Mouse (Mus musculus): ENCODE results near the gene Ccnl1. TPM values are rescaled to one million over a fixed set of nuclear protein-coding genes. Genes with fewer than 3 reads are reported as not detected.

Gene Ccnl1
- polyA plus RNA-seq, 1 experiment from 2014 or later: 139 TPM

- no peak for ATAC-seq (ENCODE audit: low FRiP score)
- H3K9me3 ChIP-seq: no peaks in the 10 kb centered on the region
- H3K4me1 ChIP-seq: peaks cover 17% of the 10 kb centered on the region
- WGBS: 58% methylated on average over 8 of the region's 8 CpGs
- H3K4me3 ChIP-seq (replicated peaks): no peak overlapping the region
- H3K9ac ChIP-seq: no peak overlapping the region
- H3K36me3 ChIP-seq (replicated peaks): no peaks in the 10 kb centered on the region
- no peak overlapping the region for H3K4me2 ChIP-seq
- H3K27me3 ChIP-seq: no peaks in the 10 kb centered on the region; the same call in 1 of the 2 replicates
- H3K27ac ChIP-seq: no peak overlapping the region
These were observed 27.4 kb downstream of the Ccnl1 start for GRCm38 (mm10) chr3:65930636-65931035.

GRCm38 (mm10) chr3:65929821-65930633, 28.0 kb downstream of the Ccnl1 start:
- WGBS: 25% methylated on average over 20 of the region's 20 CpGs
- Histone ChIP-seq H3K27ac (peak overlapping the region; percentile 71; the same call in 1 of the 2 replicates), H3K4me1 (peaks cover 17% of the 10 kb centered on the region), H3K9me3 (no peaks in the 10 kb centered on the region), H3K9ac (no peak overlapping the region), H3K4me3 (replicated peaks) (no peak overlapping the region), H3K36me3 (replicated peaks) (no peaks in the 10 kb centered on the region), H3K27me3 (no peaks in the 10 kb centered on the region; the same call in 1 of the 2 replicates), H3K4me2 (peak overlapping the region; percentile 39)
- ATAC-seq (ENCODE audit: low FRiP score): peak; percentile 59; the same call in 1 of the 2 replicates

GRCm38 (mm10) chr3:65929304-65929783, 28.7 kb downstream of the Ccnl1 start:
- no peaks in the 10 kb centered on the region for H3K9me3 ChIP-seq

GRCm38 (mm10) chr3:65928614-65929272, 29.3 kb downstream of the Ccnl1 start:
- ATAC-seq (ENCODE audit: low FRiP score): peak; percentile 34
- H3K4me3 ChIP-seq (replicated peaks): peak overlapping the region; percentile 14; the same call in 1 of the 2 replicates
- H3K27me3 ChIP-seq: no peaks in the 10 kb centered on the region; the same call in 1 of the 2 replicates
- peak overlapping the region; percentile 39 for H3K4me2 ChIP-seq
- H3K9ac ChIP-seq: no peak overlapping the region
- peaks cover 17% of the 10 kb centered on the region for H3K4me1 ChIP-seq
- peak overlapping the region; percentile 71 for H3K27ac ChIP-seq
- 21% methylated on average over 4 of the region's 4 CpGs for WGBS
- H3K36me3 ChIP-seq (replicated peaks): no peaks in the 10 kb centered on the region
- H3K9me3 ChIP-seq: no peaks in the 10 kb centered on the region

More at GRCm38 (mm10) chr3:65929304-65929783, 28.7 kb downstream of the Ccnl1 start:
- Histone ChIP-seq H3K27me3 (no peaks in the 10 kb centered on the region; the same call in 1 of the 2 replicates), H3K4me3 (replicated peaks) (peak overlapping the region; percentile 14; the same call in 1 of the 2 replicates), H3K36me3 (replicated peaks) (no peaks in the 10 kb centered on the region), H3K4me1 (peaks cover 17% of the 10 kb centered on the region), H3K27ac (peak overlapping the region; percentile 71), H3K4me2 (peak overlapping the region; percentile 39), H3K9ac (no peak overlapping the region)
- ATAC-seq (ENCODE audit: low FRiP score): peak; percentile 87
- WGBS: 2% methylated on average over 10 of the region's 10 CpGs

- H3K4me1 ChIP-seq: peaks cover 17% of the 10 kb centered on the region
- no peaks in the 10 kb centered on the region for H3K9me3 ChIP-seq
- no peak overlapping the region for H3K4me2 ChIP-seq
- H3K9ac ChIP-seq: no peak overlapping the region
- H3K27ac ChIP-seq: no peak overlapping the region
- no peak for ATAC-seq (ENCODE audit: low FRiP score)
- no peak overlapping the region for H3K4me3 ChIP-seq (replicated peaks)
- no peaks in the 10 kb centered on the region; the same call in 1 of the 2 replicates for H3K27me3 ChIP-seq
- 77% methylated on average over 7 of the region's 7 CpGs for WGBS
- H3K36me3 ChIP-seq (replicated peaks): no peaks in the 10 kb centered on the region
These were observed 30.4 kb downstream of the Ccnl1 start for GRCm38 (mm10) chr3:65927685-65928084.

- H3K36me3 ChIP-seq (replicated peaks): no peaks in the 10 kb centered on the region
- no peak for ATAC-seq (ENCODE audit: low FRiP score)
- WGBS: 76% methylated on average over 4 of the region's 4 CpGs
- no peaks in the 10 kb centered on the region for H3K9me3 ChIP-seq
- H3K9ac ChIP-seq: no peak overlapping the region
- H3K27ac ChIP-seq: no peak overlapping the region
- H3K4me3 ChIP-seq (replicated peaks): no peak overlapping the region
- no peaks in the 10 kb centered on the region; the same call in 1 of the 2 replicates for H3K27me3 ChIP-seq
- no peak overlapping the region for H3K4me2 ChIP-seq
- H3K4me1 ChIP-seq: peaks cover 17% of the 10 kb centered on the region
These were observed 30.9 kb downstream of the Ccnl1 start for GRCm38 (mm10) chr3:65927101-65927501.

- H3K9ac ChIP-seq: no peak overlapping the region
- WGBS: 91% methylated on average over 5 of the region's 5 CpGs
- no peaks in the 10 kb centered on the region for H3K36me3 ChIP-seq (replicated peaks)
- no peaks in the 10 kb centered on the region for H3K27me3 ChIP-seq
- H3K27ac ChIP-seq: no peak overlapping the region
- peaks cover 17% of the 10 kb centered on the region for H3K4me1 ChIP-seq
- H3K9me3 ChIP-seq: no peaks in the 10 kb centered on the region
- no peak for ATAC-seq (ENCODE audit: low FRiP score)
- H3K4me3 ChIP-seq (replicated peaks): no peak overlapping the region
- no peak overlapping the region for H3K4me2 ChIP-seq
These were observed 31.6 kb downstream of the Ccnl1 start for GRCm38 (mm10) chr3:65926426-65926825.

GRCm38 (mm10) chr3:65925058-65925740, 32.9 kb downstream of the Ccnl1 start:
- no peak for ATAC-seq (ENCODE audit: low FRiP score)
- 76% methylated on average over 5 of the region's 5 CpGs for WGBS
- no peak overlapping the region for H3K27ac ChIP-seq
- H3K4me1 ChIP-seq: peaks cover 17% of the 10 kb centered on the region
- H3K4me3 ChIP-seq (replicated peaks): no peak overlapping the region
- no peak overlapping the region for H3K4me2 ChIP-seq
- no peaks in the 10 kb centered on the region for H3K27me3 ChIP-seq
- H3K9ac ChIP-seq: no peak overlapping the region
- H3K9me3 ChIP-seq: no peaks in the 10 kb centered on the region
- no peaks in the 10 kb centered on the region for H3K36me3 ChIP-seq (replicated peaks)

GRCm38 (mm10) chr3:65922420-65922819, 35.6 kb downstream of the Ccnl1 start:
- H3K9ac ChIP-seq: no peak overlapping the region
- no peaks in the 10 kb centered on the region for H3K27me3 ChIP-seq
- no peaks in the 10 kb centered on the region for H3K9me3 ChIP-seq
- H3K4me2 ChIP-seq: no peak overlapping the region
- H3K4me1 ChIP-seq: no peaks in the 10 kb centered on the region
- H3K27ac ChIP-seq: no peak overlapping the region
- no peak overlapping the region for H3K4me3 ChIP-seq (replicated peaks)
- WGBS: 84% methylated on average over 6 of the region's 6 CpGs
- H3K36me3 ChIP-seq (replicated peaks): no peaks in the 10 kb centered on the region
- no peak for ATAC-seq (ENCODE audit: low FRiP score)

GRCm38 (mm10) chr3:65921671-65922070, 36.4 kb downstream of the Ccnl1 start:
- ATAC-seq (ENCODE audit: low FRiP score): no peak
- Histone ChIP-seq H3K4me1 (no peaks in the 10 kb centered on the region), H3K27ac (no peak overlapping the region), H3K9me3 (no peaks in the 10 kb centered on the region), H3K9ac (no peak overlapping the region), H3K27me3 (no peaks in the 10 kb centered on the region), H3K4me2 (no peak overlapping the region), H3K4me3 (replicated peaks) (no peak overlapping the region), H3K36me3 (replicated peaks) (no peaks in the 10 kb centered on the region)
- 90% methylated on average over 1 of the region's 1 CpGs for WGBS

- Histone ChIP-seq H3K4me1 (no peaks in the 10 kb centered on the region), H3K9ac (no peak overlapping the region), H3K4me2 (no peak overlapping the region), H3K4me3 (replicated peaks) (no peak overlapping the region), H3K36me3 (replicated peaks) (no peaks in the 10 kb centered on the region), H3K27ac (no peak overlapping the region), H3K27me3 (no peaks in the 10 kb centered on the region), H3K9me3 (no peaks in the 10 kb centered on the region)
- no peak for ATAC-seq (ENCODE audit: low FRiP score)
- WGBS: 96% methylated on average over 2 of the region's 2 CpGs
These were observed 39.0 kb downstream of the Ccnl1 start for GRCm38 (mm10) chr3:65919016-65919415.

- Histone ChIP-seq H3K4me3 (replicated peaks) (no peak overlapping the region), H3K4me2 (no peak overlapping the region), H3K9ac (no peak overlapping the region), H3K36me3 (replicated peaks) (no peaks in the 10 kb centered on the region), H3K27ac (no peak overlapping the region), H3K4me1 (no peaks in the 10 kb centered on the region), H3K9me3 (no peaks in the 10 kb centered on the region), H3K27me3 (no peaks in the 10 kb centered on the region)
- 63% methylated on average over 4 of the region's 4 CpGs for WGBS
- no peak for ATAC-seq (ENCODE audit: low FRiP score)
These were observed 45.1 kb downstream of the Ccnl1 start for GRCm38 (mm10) chr3:65912928-65913327.

All from forebrain, embryonic 12.5 days (tissue).